Mouse (Mus musculus) heart, embryonic 10.5 days (tissue): ENCODE data around the gene Scamp1. TPM values are rescaled to one million over a fixed set of nuclear protein-coding genes. Genes with fewer than 3 reads are reported as not detected.
"Not testable (repeated sequence)": the region's sequence is repeated elsewhere in the genome, so short reads cannot be mapped to it uniquely, and the experiment has no call there.

ENCODE experiments used
- DNase-seq: peaks from one replicate; pipeline ENCODE4 v3.0.0-alpha.2; 2017; ENCODE audit warnings: low spot score
- H3K27ac ChIP-seq: fragments of 300-500 bp; sonication (generic); 2 replicates; pipeline ENCODE4 v1.5.1; 2016; ENCODE audit warnings: mild to moderate bottlenecking
- H3K27me3 ChIP-seq: fragments of 300-500 bp; sonication (generic); 2 replicates; pipeline ENCODE4 v1.6.1; 2016; ENCODE audit warnings: mild to moderate bottlenecking; ENCODE audit not compliant: poor library complexity, insufficient read depth, severe bottlenecking
- H3K36me3 ChIP-seq: fragments of 300-500 bp; sonication (generic); 2 replicates; pipeline ENCODE4 v1.6.1; 2016; ENCODE audit warnings: mild to moderate bottlenecking, moderate library complexity
- H3K4me1 ChIP-seq: fragments of 300-500 bp; sonication (generic); 2 replicates; pipeline ENCODE4 v1.6.1; 2016; ENCODE audit warnings: mild to moderate bottlenecking
- H3K4me3 ChIP-seq: fragments of 300-500 bp; sonication (generic); 2 replicates; pipeline ENCODE4 v1.5.1; 2016; ENCODE audit warnings: mild to moderate bottlenecking, moderate library complexity
- H3K9me3 ChIP-seq: fragments of 300-500 bp; sonication (generic); 2 replicates; pipeline ENCODE4 v1.6.1; 2016; ENCODE audit warnings: mild to moderate bottlenecking, moderate library complexity
- WGBS: fragments of 180-500 bp; shearing (Covaris S2); methylation state at CpG from one replicate; pipeline ENCODE4 v1.1.7; 2016; 5-methylcytosine and 5-hydroxymethylcytosine counted together
- polyA plus RNA-seq: library from polyadenylated mRNA; unstranded; fragments of >200 nt; fragmentation: Nextera tagmentation; extraction: Ambion mirVana; gene quantifications from 2 replicates; pipeline ENCODE4 v1.2.1, GENCODE M21; 2016

Gene Scamp1
- polyA plus RNA-seq: 25.7 and 26.9 TPM in 2 replicates

- peak within 1 kb of the TSS; percentile 94 for H3K27ac ChIP-seq
- H3K36me3 ChIP-seq: no peaks in the 10 kb centered on the region
- DNase-seq: peak; percentile 93
- peaks cover 8% of the 10 kb centered on the region; the same call in 1 of the 2 replicates for H3K4me1 ChIP-seq
- under 1% methylated on average over 62 of the region's 62 CpGs for WGBS
- H3K9me3 ChIP-seq: no peaks in the 10 kb centered on the region
- peak within 1 kb of the TSS; percentile 94 for H3K4me3 ChIP-seq
- no peaks in the 10 kb centered on the region for H3K27me3 ChIP-seq
Measured at GRCm38 (mm10) chr13:94285281-94285871, at the start of gene Scamp1. Gene Scamp1, minus strand, starts transcription at chr13:94285857.

GRCm38 (mm10) chr13:94330392-94330979, 44.8 kb upstream of the Scamp1 start:
- H3K4me3 ChIP-seq: no peak overlapping the region
- no peak overlapping the region for H3K27ac ChIP-seq
- H3K9me3 ChIP-seq: no peaks in the 10 kb centered on the region
- H3K36me3 ChIP-seq: no peaks in the 10 kb centered on the region
- H3K4me1 ChIP-seq: no peaks in the 10 kb centered on the region; the same call in 1 of the 2 replicates
- 77% methylated on average over 3 of the region's 3 CpGs for WGBS
- H3K27me3 ChIP-seq: no peaks in the 10 kb centered on the region
- DNase-seq: no peak

DNA sequence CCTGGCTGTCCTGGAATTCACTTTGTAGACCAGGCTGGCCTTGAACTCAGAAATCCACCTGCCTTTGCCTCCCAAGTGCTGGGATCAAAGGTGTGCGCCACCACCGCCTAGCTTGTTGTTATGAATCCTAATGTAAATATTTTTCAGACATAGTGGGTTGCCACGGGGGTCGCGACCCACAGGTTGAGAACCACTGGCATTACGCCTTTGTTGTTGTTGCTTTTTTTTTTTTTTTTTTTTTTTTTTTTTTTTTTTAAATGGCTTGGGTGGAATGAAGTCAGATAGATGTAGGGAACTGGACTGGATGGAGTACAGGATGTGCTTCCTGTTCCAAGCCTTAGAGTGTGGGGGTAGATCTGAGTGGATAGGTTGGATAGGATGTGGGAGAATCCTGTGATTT, 43.3 kb upstream of the Scamp1 start:
- H3K27me3 ChIP-seq, H3K27ac ChIP-seq, H3K4me3 ChIP-seq, DNase-seq, H3K4me1 ChIP-seq, H3K36me3 ChIP-seq, H3K9me3 ChIP-seq: not testable (repeated sequence)
- 89% methylated on average over 6 of the region's 6 CpGs for WGBS

- no peaks in the 10 kb centered on the region for H3K36me3 ChIP-seq
- WGBS: 54% methylated on average over 3 of the region's 3 CpGs
- H3K4me3 ChIP-seq: no peak overlapping the region
- no peaks in the 10 kb centered on the region for H3K27me3 ChIP-seq
- H3K4me1 ChIP-seq: no peaks in the 10 kb centered on the region; the same call in 1 of the 2 replicates
- DNase-seq: no peak
- H3K9me3 ChIP-seq: no peaks in the 10 kb centered on the region; the same call in 1 of the 2 replicates
- H3K27ac ChIP-seq: no peak overlapping the region
Measured at GRCm38 (mm10) chr13:94328063-94328462, 42.4 kb upstream of the Scamp1 start.

- Histone ChIP-seq H3K36me3 (no peaks in the 10 kb centered on the region), H3K4me1 (no peaks in the 10 kb centered on the region; the same call in 1 of the 2 replicates), H3K27ac (no peak overlapping the region), H3K4me3 (no peak overlapping the region), H3K9me3 (no peaks in the 10 kb centered on the region; the same call in 1 of the 2 replicates), H3K27me3 (no peaks in the 10 kb centered on the region)
- DNase-seq: no peak
- WGBS: 91% methylated on average over 4 of the region's 4 CpGs
Measured at GRCm38 (mm10) chr13:94322475-94322874, 36.8 kb upstream of the Scamp1 start.

GRCm38 (mm10) chr13:94321094-94321792, 35.6 kb upstream of the Scamp1 start:
- Histone ChIP-seq H3K36me3 (no peaks in the 10 kb centered on the region), H3K9me3 (no peaks in the 10 kb centered on the region; the same call in 1 of the 2 replicates), H3K4me3 (no peak overlapping the region), H3K4me1 (no peaks in the 10 kb centered on the region), H3K27ac (no peak overlapping the region), H3K27me3 (no peaks in the 10 kb centered on the region)
- no peak for DNase-seq
- 72% methylated on average over 1 of the region's 1 CpGs for WGBS

DNA sequence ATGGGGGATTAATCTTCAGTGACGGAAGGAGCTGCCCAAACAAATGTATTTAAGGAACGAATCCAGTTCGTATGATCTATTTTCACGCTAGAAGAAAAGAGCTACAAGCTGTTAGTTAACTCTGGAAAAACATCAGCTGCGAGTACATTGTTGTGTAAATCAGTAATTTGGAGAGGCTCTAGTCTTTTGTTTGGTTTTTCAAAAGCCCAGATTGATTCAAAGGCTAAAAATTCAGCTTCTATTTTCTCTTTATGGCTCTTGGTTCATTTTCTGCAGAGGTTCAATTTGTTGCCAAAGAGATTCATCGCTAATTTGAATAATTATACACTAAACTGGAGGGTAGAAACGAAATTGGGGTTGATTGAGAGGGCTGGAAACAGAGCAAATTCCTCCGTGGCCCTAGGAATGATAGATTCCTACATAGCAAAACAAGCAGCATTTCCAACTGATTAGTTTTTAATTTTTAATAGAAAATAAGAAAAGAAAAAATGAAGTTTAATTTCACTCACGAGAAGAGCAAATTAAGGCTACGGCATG, 31.4 kb upstream of the Scamp1 start:
- 87% methylated on average over 10 of the region's 10 CpGs for whole genome bisulfite sequencing
- no peak overlapping the region for H3K4me3 ChIP-seq
- no peaks in the 10 kb centered on the region for H3K9me3 ChIP-seq
- no peaks in the 10 kb centered on the region for H3K36me3 ChIP-seq
- no peaks in the 10 kb centered on the region for H3K27me3 ChIP-seq
- DNase-seq: no peak
- no peaks in the 10 kb centered on the region for H3K4me1 ChIP-seq
- no peak overlapping the region for H3K27ac ChIP-seq

GRCm38 (mm10) chr13:94312812-94313211, 27.2 kb upstream of the Scamp1 start:
- not testable (repeated sequence) for H3K4me3 ChIP-seq, H3K27me3 ChIP-seq, DNase-seq, H3K4me1 ChIP-seq, H3K9me3 ChIP-seq, H3K27ac ChIP-seq, H3K36me3 ChIP-seq
- 88% methylated on average over 8 of the region's 8 CpGs for WGBS

DNA sequence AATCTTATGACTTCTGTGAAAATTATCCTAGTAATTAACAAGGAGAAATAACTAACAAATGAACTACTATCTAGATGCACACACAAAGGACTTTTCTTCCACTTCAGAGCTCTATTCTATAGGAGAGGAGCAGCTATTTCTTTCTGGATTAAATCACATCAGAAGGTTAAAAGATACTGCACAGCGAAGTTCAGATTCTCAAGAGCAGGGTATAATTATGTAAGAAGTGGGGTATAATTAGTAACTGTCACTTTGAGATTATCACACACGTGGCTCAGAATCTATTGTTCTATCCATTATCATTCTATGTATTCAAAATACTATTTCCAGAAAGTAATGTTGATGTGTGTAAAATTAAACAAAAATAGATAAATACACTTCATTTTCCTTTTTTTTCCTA, 22.6 kb upstream of the Scamp1 start:
- Histone ChIP-seq H3K27ac (no peak overlapping the region), H3K4me3 (no peak overlapping the region), H3K27me3 (no peaks in the 10 kb centered on the region), H3K9me3 (no peaks in the 10 kb centered on the region), H3K4me1 (peaks cover 7% of the 10 kb centered on the region), H3K36me3 (no peaks in the 10 kb centered on the region)
- WGBS: 73% methylated on average over 2 of the region's 2 CpGs
- no peak for DNase-seq

DNA sequence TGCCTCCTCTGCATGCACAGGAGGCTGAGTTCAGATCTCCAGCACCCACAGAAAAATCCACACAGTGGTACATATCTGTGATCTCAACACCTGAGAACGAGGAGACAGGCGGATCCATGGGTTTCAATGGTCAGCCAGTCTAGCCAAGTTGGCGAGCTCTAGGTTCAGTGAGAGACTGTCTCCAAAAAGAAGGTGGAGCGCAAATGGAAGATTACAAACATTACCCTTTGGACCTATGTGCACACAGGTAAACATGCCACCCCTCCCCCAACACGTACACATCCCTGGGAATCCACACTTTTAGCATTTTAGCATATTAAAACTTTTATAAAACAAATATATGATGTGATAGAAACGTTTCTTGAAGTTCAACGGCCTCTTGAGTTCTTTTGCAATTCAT, 21.9 kb upstream of the Scamp1 start:
- DNase-seq: no peak
- Histone ChIP-seq H3K9me3 (no peaks in the 10 kb centered on the region), H3K4me1 (peaks cover 7% of the 10 kb centered on the region), H3K36me3 (no peaks in the 10 kb centered on the region), H3K27me3 (no peaks in the 10 kb centered on the region), H3K27ac (no peak overlapping the region), H3K4me3 (no peak overlapping the region)
- WGBS: 83% methylated on average over 7 of the region's 7 CpGs

- no peaks in the 10 kb centered on the region for H3K36me3 ChIP-seq
- peak overlapping the region; percentile 56 for H3K27ac ChIP-seq
- DNase-seq: no peak
- peak overlapping the region; percentile 50 for H3K4me3 ChIP-seq
- WGBS: 28% methylated on average over 5 of the region's 5 CpGs
- H3K9me3 ChIP-seq: no peaks in the 10 kb centered on the region
- peaks cover 7% of the 10 kb centered on the region for H3K4me1 ChIP-seq
- H3K27me3 ChIP-seq: no peaks in the 10 kb centered on the region
Measured at GRCm38 (mm10) chr13:94306968-94307289, 21.3 kb upstream of the Scamp1 start.

- Histone ChIP-seq H3K4me3 (peak overlapping the region; percentile 50), H3K9me3 (no peaks in the 10 kb centered on the region), H3K36me3 (no peaks in the 10 kb centered on the region), H3K27ac (peak overlapping the region; percentile 56), H3K4me1 (peaks cover 7% of the 10 kb centered on the region), H3K27me3 (no peaks in the 10 kb centered on the region)
- peak; percentile 81 for DNase-seq
- 48% methylated on average over 18 of the region's 18 CpGs for WGBS
Measured at GRCm38 (mm10) chr13:94306277-94306967, 20.8 kb upstream of the Scamp1 start.
